Mouse (Mus musculus) midbrain, embryonic 14.5 days (tissue): Measurements from ENCODE around the gene Rnf4. TPM values are rescaled to one million over a fixed set of nuclear protein-coding genes. Genes with fewer than 3 reads are reported as not detected.

Experiments used
- polyA plus RNA-seq: library from polyadenylated mRNA; unstranded; fragments of >200 nt; fragmentation: Nextera tagmentation; extraction: Ambion mirVana; gene quantifications from 2 replicates; pipeline ENCODE4 v1.2.1, GENCODE M21; 2014

Gene Rnf4
- polyA plus RNA-seq, 1 experiment from 2014 or later: 152 TPM

Other genes starting within 250 kb of the Rnf4 start
- 0.27 and 0.58 TPM in 2 replicates for gene Poln, start 166.8 kb upstream of the Rnf4 start, polyA plus RNA-seq
- 12.8 and 16.4 TPM in 2 replicates for gene Haus3, start 166.8 kb upstream of the Rnf4 start, polyA plus RNA-seq
- gene Mxd4, start 148.6 kb upstream of the Rnf4 start, polyA plus RNA-seq: 32.5 and 35.7 TPM in 2 replicates
- 2.8 and 3.2 TPM in 2 replicates for gene Zfyve28, start 47.8 kb upstream of the Rnf4 start, polyA plus RNA-seq
- 0.09 TPM in 1 of 2 replicates, not detected in the other for gene Cfap99, start 47.7 kb upstream of the Rnf4 start, polyA plus RNA-seq
- 20.8 and 21.9 TPM in 2 replicates for gene Fam193a, start 33.6 kb downstream of the Rnf4 start, polyA plus RNA-seq
- 5.9 and 6.2 TPM in 2 replicates for gene Tnip2, start 177.7 kb downstream of the Rnf4 start, polyA plus RNA-seq
- 21.7 and 30.6 TPM in 2 replicates for gene Sh3bp2, start 189.5 kb downstream of the Rnf4 start, polyA plus RNA-seq
- 204 and 221 TPM in 2 replicates for gene Add1, start 237.4 kb downstream of the Rnf4 start, polyA plus RNA-seq